Mouse (Mus musculus): ENCODE results near the gene Usp6nl.

Usp6nl gene

GRCm38 (mm10) chr2:6331324-6332137, 9.1 kb downstream of the Usp6nl start:
- in situ Hi-C loops (cut with MboI, MseI): no loop called here

GRCm38 (mm10) chr2:6333570-6333969, 11.1 kb downstream of the Usp6nl start:
- in situ Hi-C loops (cut with MboI, MseI): no loop called here

GRCm38 (mm10) chr2:6334011-6334410, 11.5 kb downstream of the Usp6nl start:
- in situ Hi-C loops (cut with MboI, MseI): no loop called here

GRCm38 (mm10) chr2:6335032-6335735, 12.7 kb downstream of the Usp6nl start:
- in situ Hi-C loops (cut with MboI, MseI): no loop called here

GRCm38 (mm10) chr2:6336013-6336412, 13.5 kb downstream of the Usp6nl start:
- in situ Hi-C loops (cut with MboI, MseI): no loop called here

GRCm38 (mm10) chr2:6336649-6337048, 14.2 kb downstream of the Usp6nl start:
- in situ Hi-C loops (cut with MboI, MseI): no loop called here

- in situ Hi-C loops (cut with MboI, MseI): no loop called here
Observed at GRCm38 (mm10) chr2:6337436-6337835, 15.0 kb downstream of the Usp6nl start.

GRCm38 (mm10) chr2:6338031-6338629, 15.7 kb downstream of the Usp6nl start:
- in situ Hi-C loops (cut with MboI, MseI): no loop called here

- in situ Hi-C loops (cut with MboI, MseI): loop anchor here in 1 of 2 experiments (10.0 kb wide), 1 partner anchor 1426 kb away; the partner anchor contains the start of gene Phyh
Observed at GRCm38 (mm10) chr2:6340439-6340838, 18.0 kb downstream of the Usp6nl start.

GRCm38 (mm10) chr2:6341496-6341895, 19.0 kb downstream of the Usp6nl start:
- in situ Hi-C loops (cut with MboI, MseI): loop anchor here in 1 of 2 experiments (10.0 kb wide), 1 partner anchor 1427 kb away; the partner anchor contains the start of gene Phyh

GRCm38 (mm10) chr2:6349256-6350092, 27.0 kb downstream of the Usp6nl start:
- in situ Hi-C loops (cut with MboI, MseI): loop anchor here in 1 of 2 experiments (10.0 to 25.0 kb wide), 2 partner anchors 363 to 1435 kb away; partner anchors contain the start of gene Phyh

- in situ Hi-C loops (cut with MboI, MseI): loop anchor here in 1 of 2 experiments (25.0 kb wide), 1 partner anchor 362 kb away; no protein-coding TSS in a partner anchor
Observed at GRCm38 (mm10) chr2:6350164-6350563, 27.7 kb downstream of the Usp6nl start.

GRCm38 (mm10) chr2:6350931-6351695, 28.6 kb downstream of the Usp6nl start:
- in situ Hi-C loops (cut with MboI, MseI): loop anchor here in 1 of 2 experiments (25.0 kb wide), 1 partner anchor 361 kb away; no protein-coding TSS in a partner anchor

- in situ Hi-C loops (cut with MboI, MseI): loop anchor here in 1 of 2 experiments (25.0 kb wide), 1 partner anchor 360 kb away; no protein-coding TSS in a partner anchor
Observed at GRCm38 (mm10) chr2:6352541-6352971, 30.1 kb downstream of the Usp6nl start.

- in situ Hi-C loops (cut with MboI, MseI): loop anchor here in 1 of 2 experiments (25.0 kb wide), 1 partner anchor 359 kb away; no protein-coding TSS in a partner anchor
Observed at GRCm38 (mm10) chr2:6353060-6353459, 30.6 kb downstream of the Usp6nl start.

GRCm38 (mm10) chr2:6357306-6357705, 34.8 kb downstream of the Usp6nl start:
- in situ Hi-C loops (cut with MboI, MseI): loop anchor here in 1 of 2 experiments (25.0 kb wide), 1 partner anchor 355 kb away; no protein-coding TSS in a partner anchor

- in situ Hi-C loops (cut with MboI, MseI): loop anchor here in 1 of 2 experiments (25.0 kb wide), 1 partner anchor 353 kb away; no protein-coding TSS in a partner anchor
Observed at GRCm38 (mm10) chr2:6359645-6360044, 37.2 kb downstream of the Usp6nl start.

GRCm38 (mm10) chr2:6363126-6363525, 40.7 kb downstream of the Usp6nl start:
- in situ Hi-C loops (cut with MboI, MseI): loop anchor here in 1 of 2 experiments (25.0 kb wide), 1 partner anchor 349 kb away; no protein-coding TSS in a partner anchor

- in situ Hi-C loops (cut with MboI, MseI): loop anchor here in 1 of 2 experiments (25.0 kb wide), 1 partner anchor 348 kb away; no protein-coding TSS in a partner anchor
Observed at GRCm38 (mm10) chr2:6363922-6364321, 41.5 kb downstream of the Usp6nl start.
